Mouse (Mus musculus) myocyte (in vitro differentiated cells): ENCODE results near the gene Wipf2. TPM values are rescaled to one million over a fixed set of nuclear protein-coding genes. Genes with fewer than 3 reads are reported as not detected.

Experiments used
- H3K27me3 ChIP-seq: one replicate; pipeline ENCODE4 v1.6.1; 2011; ENCODE audit not compliant: control insufficient read depth, insufficient read depth, insufficient read length
- H3K36me3 ChIP-seq: one replicate; pipeline ENCODE4 v1.6.1; 2011; ENCODE audit not compliant: control insufficient read depth, insufficient read depth
- H3K4me2 ChIP-seq: one replicate; pipeline ENCODE4 v1.6.1; 2011; ENCODE audit warnings: low read depth, control low read depth
- H3K4me3 ChIP-seq: one replicate; pipeline ENCODE4 v1.5.1; 2011; ENCODE audit warnings: mild to moderate bottlenecking, control low read depth, moderate library complexity
- H3K79me2 ChIP-seq: one replicate; pipeline ENCODE4 v1.6.1; 2011; ENCODE audit not compliant: control insufficient read depth, insufficient read depth
- H3ac ChIP-seq: one replicate; pipeline ENCODE4 v1.6.1; 2011; ENCODE audit not compliant: control insufficient read depth, insufficient read length
- CEBPB ChIP-seq: IDR thresholded peaks from 2 replicates; pipeline ENCODE4 v1.6.1; 2011; ENCODE audit warnings: mild to moderate bottlenecking, moderate library complexity; ENCODE audit not compliant: poor library complexity, insufficient read depth, severe bottlenecking
- E2F4 ChIP-seq: IDR thresholded peaks from one replicate; pipeline ENCODE4 v1.6.1; 2011; ENCODE audit warnings: mild to moderate bottlenecking, control low read depth, moderate library complexity; ENCODE audit not compliant: insufficient read depth
- MAX ChIP-seq: IDR thresholded peaks from one replicate; pipeline ENCODE4 v1.6.1; 2011; ENCODE audit warnings: low read depth, mild to moderate bottlenecking, control low read depth
- MYOD1 ChIP-seq, 3 experiments: IDR thresholded peaks; one replicate each; pipeline ENCODE4 v1.6.1; 2011; ENCODE audit warnings: control low read depth in 2 of 3, low read depth in 2 of 3, mild to moderate bottlenecking in 2 of 3, moderate library complexity in 1 of 3; ENCODE audit not compliant: insufficient read length in 2 of 3, control insufficient read depth in 1 of 3
- MYOG ChIP-seq, 3 experiments: IDR thresholded peaks; one replicate each; pipeline ENCODE4 v1.6.1; 2011; ENCODE audit warnings: control low read depth in 2 of 3, low read depth in 2 of 3, mild to moderate bottlenecking in 2 of 3; ENCODE audit not compliant: insufficient read length in 2 of 3, control insufficient read depth in 1 of 3, insufficient read depth in 1 of 3
- POLR2A ChIP-seq: IDR thresholded peaks from one replicate; pipeline ENCODE4 v1.6.1; 2011; ENCODE audit warnings: low read depth, mild to moderate bottlenecking, control low read depth, moderate library complexity; ENCODE audit not compliant: insufficient read length
- POLR2AphosphoS2 ChIP-seq: IDR thresholded peaks from one replicate; pipeline ENCODE4 v1.6.1; 2011; ENCODE audit warnings: low read depth, control low read depth; ENCODE audit not compliant: insufficient read length
- REST ChIP-seq: IDR thresholded peaks from one replicate; pipeline ENCODE4 v1.6.1; 2011; ENCODE audit warnings: mild to moderate bottlenecking, control low read depth, moderate library complexity; ENCODE audit not compliant: insufficient read depth, insufficient read length
- SRF ChIP-seq: IDR thresholded peaks from one replicate; pipeline ENCODE4 v1.6.1; 2011; ENCODE audit warnings: low read depth; ENCODE audit not compliant: control insufficient read depth, insufficient read length
- TCF12 ChIP-seq: IDR thresholded peaks from one replicate; pipeline ENCODE4 v1.6.1; 2011; ENCODE audit warnings: mild to moderate bottlenecking, control low read depth; ENCODE audit not compliant: poor library complexity, insufficient read depth, severe bottlenecking
- TCF3 ChIP-seq: IDR thresholded peaks from one replicate; pipeline ENCODE4 v1.6.1; 2011; ENCODE audit warnings: low read depth, control low read depth; ENCODE audit not compliant: insufficient read length
- USF1 ChIP-seq: IDR thresholded peaks from one replicate; pipeline ENCODE4 v1.6.1; 2011; ENCODE audit warnings: low read depth, mild to moderate bottlenecking, control low read depth, moderate library complexity
- polyA plus RNA-seq: library from polyadenylated mRNA; unstranded; fragments of >200 nt; fragmentation: generic; extraction: Trizol; gene quantifications from one replicate; pipeline ENCODE4 v1.2.1, GENCODE M21; 2012; ENCODE audit warnings: missing spikeins

Wipf2 gene
- polyA plus RNA-seq, 1 experiment, result 5.3 TPM

GRCm38 (mm10) chr11:98943741-98944461 is 80.5 kb downstream of the Wipf2 start:
- peak overlapping the region; percentile 96 for H3K4me2 ChIP-seq
- no peaks in the 10 kb centered on the region for H3K36me3 ChIP-seq
- no peak overlapping the region for H3ac ChIP-seq
- TF ChIP-seq MAX (no peak), POLR2A (peak; percentile 15), CEBPB (no peak), TCF12 (no peak)
- H3K79me2 ChIP-seq, result peaks cover 85% of the 10 kb centered on the region
- H3K27me3 ChIP-seq, result no peaks in the 10 kb centered on the region
- H3K4me3 ChIP-seq, result peak overlapping the region; percentile 73

DNA sequence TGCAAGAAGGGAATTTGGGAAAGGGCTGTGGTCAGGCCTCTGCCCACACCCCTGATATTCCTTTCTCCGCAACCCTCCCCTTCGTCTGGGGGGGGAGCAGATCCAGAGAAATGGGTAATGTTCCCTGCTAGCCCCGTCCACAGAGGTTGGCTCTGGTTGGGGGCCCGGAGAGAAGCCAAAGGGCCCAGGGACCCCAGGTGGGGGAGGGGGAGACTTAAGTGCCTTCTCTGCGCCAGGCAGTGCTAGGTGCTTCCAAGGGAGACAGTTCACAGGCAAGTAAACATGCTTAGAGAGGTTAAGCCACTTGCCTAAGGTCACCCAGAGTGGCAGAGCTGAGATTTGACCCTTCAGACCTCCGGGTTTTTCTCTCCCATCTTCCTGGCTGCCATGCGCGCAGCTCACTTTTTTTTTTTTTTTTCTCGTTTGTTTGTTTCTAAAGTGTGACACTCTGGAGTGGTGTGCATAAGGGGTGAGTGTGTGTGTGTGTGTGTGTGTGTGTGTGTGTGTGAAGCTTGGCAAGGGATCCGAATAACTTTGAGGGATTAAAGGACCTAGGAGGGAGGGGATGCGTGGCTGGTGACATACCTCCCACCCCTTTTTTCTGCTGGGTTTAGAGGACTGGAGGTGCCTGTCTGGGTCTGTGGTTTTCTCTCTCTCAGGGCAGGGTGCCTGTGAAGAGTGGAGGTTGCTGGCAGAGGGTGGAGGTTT is 81.6 kb downstream of the Wipf2 start:
- Histone ChIP-seq H3K4me3 (peak overlapping the region; percentile 73), H3K79me2 (peaks cover 85% of the 10 kb centered on the region), H3K27me3 (no peaks in the 10 kb centered on the region), H3ac (no peak overlapping the region), H3K36me3 (no peaks in the 10 kb centered on the region), H3K4me2 (peak overlapping the region; percentile 96)
- TF ChIP-seq USF1, result no peak
- TF ChIP-seq REST, result no peak
- TF ChIP-seq CEBPB, result no peak
- TF ChIP-seq MAX, result no peak
- TF ChIP-seq SRF, result no peak
- TF ChIP-seq POLR2A, result no peak
- no peak for TF ChIP-seq MYOG (IDR thresholded peaks at IDR 0.05; ENCODE audit: control insufficient read depth in 1 of 3, insufficient read depth in 1 of 3, insufficient read length in 2 of 3, low read depth in 2 of 3)
- no peak for TF ChIP-seq MYOD1 (IDR thresholded peaks at IDR 0.05; ENCODE audit: control insufficient read depth in 1 of 3, insufficient read length in 2 of 3, low read depth in 2 of 3)
- TF ChIP-seq POLR2AphosphoS2, result no peak
- no peak for TF ChIP-seq TCF3
- TF ChIP-seq E2F4, result no peak
- no peak for TF ChIP-seq TCF12

- H3K4me2 ChIP-seq, result peak overlapping the region; percentile 96
- no peaks in the 10 kb centered on the region for H3K27me3 ChIP-seq
- H3ac ChIP-seq, result no peak overlapping the region
- TF ChIP-seq MAX, result no peak
- TF ChIP-seq TCF12, result no peak
- TF ChIP-seq SRF, result no peak
- TF ChIP-seq POLR2A, result no peak
- no peak for TF ChIP-seq TCF3
- no peak for TF ChIP-seq POLR2AphosphoS2
- no peak for TF ChIP-seq E2F4
- no peak for TF ChIP-seq MYOD1 (IDR thresholded peaks at IDR 0.05; ENCODE audit: control insufficient read depth in 1 of 3, insufficient read length in 2 of 3, low read depth in 2 of 3)
- no peak for TF ChIP-seq USF1
- no peaks in the 10 kb centered on the region for H3K36me3 ChIP-seq
- H3K4me3 ChIP-seq, result peak overlapping the region; percentile 73
- H3K79me2 ChIP-seq, result peaks cover 83% of the 10 kb centered on the region
Observed at GRCm38 (mm10) chr11:98945605-98945977, 82.2 kb downstream of the Wipf2 start.

DNA sequence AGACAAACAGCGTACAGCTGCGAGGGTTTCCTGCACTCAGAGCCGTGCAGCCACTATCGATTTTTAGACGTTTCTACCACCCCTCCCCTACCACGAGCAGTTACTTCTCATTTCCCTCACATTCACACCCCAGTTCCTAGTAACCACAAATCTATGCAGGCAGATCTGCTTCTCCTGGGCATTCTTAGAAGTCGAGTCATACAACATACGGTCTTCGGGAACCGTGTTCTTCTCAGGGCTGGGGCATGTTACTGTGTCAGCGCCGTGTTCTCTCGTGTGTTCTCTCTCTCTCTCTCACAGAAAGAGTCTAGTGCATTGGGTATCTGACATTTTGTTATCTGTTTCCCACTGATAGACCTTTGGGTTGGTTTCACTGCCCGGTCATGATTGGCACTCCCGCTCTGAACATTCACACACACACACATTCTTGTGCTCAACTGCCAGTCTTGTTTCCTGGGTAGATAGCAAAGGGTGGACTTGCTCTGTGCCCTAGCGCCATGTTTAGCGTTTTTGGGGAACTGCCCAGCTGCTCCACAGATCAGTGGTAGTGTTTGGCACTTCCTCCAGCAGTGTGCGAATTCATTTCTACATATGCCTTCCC is 84.6 kb downstream of the Wipf2 start:
- TF ChIP-seq MAX, result no peak
- TF ChIP-seq MYOD1 (IDR thresholded peaks at IDR 0.05; ENCODE audit: control insufficient read depth in 1 of 3, insufficient read length in 2 of 3, low read depth in 2 of 3), result peak in 1 of 3 experiments; percentile 17
- no peak for TF ChIP-seq POLR2A
- TF ChIP-seq E2F4, result no peak
- no peak for TF ChIP-seq REST
- no peak for TF ChIP-seq TCF3
- no peak for TF ChIP-seq USF1
- no peaks in the 10 kb centered on the region for H3K36me3 ChIP-seq
- H3K4me2 ChIP-seq, result peak overlapping the region; percentile 41
- no peak overlapping the region for H3ac ChIP-seq
- no peaks in the 10 kb centered on the region for H3K27me3 ChIP-seq
- peaks cover 86% of the 10 kb centered on the region for H3K79me2 ChIP-seq
- no peak overlapping the region for H3K4me3 ChIP-seq

DNA sequence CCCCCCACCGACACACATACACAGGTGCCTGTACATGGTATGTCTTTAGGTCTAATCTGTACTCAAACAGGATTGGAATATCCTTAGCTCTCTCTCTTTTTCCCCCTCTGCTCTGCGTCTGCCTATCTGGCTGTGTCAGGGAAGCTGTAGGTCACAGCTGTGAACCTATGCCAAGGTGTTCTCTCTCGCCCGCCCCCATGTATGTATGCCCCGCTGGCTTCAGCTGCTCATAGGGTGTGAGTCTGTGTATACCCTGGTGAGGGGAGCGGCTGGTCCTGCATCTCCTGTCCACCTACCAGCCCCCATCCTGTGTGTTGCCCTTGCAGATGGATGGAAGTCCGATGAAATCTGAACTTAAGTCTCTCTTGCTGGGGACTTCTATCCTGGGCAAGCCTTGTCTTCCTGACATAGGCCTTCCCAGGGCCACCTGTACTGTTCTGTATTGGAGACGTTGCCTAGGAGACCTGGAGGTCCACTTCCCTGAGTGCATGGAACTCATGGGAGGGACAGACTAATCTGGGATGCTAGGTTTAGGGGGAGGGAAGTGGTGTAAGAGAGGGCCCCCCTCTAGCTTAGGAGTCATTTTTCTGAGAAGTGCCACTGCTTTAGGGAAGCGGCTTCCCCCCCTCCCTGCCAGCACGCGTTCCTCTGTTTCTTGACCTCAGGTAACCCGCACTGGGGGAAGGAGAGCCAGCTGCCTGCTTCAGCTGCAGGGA is 86.0 kb downstream of the Wipf2 start:
- Histone ChIP-seq H3ac (no peak overlapping the region), H3K4me3 (no peak overlapping the region), H3K36me3 (no peaks in the 10 kb centered on the region), H3K79me2 (peaks cover 85% of the 10 kb centered on the region), H3K4me2 (no peak overlapping the region), H3K27me3 (no peaks in the 10 kb centered on the region)
- TF ChIP-seq POLR2AphosphoS2 (no peak), SRF (no peak), USF1 (no peak), TCF12 (no peak), E2F4 (no peak), MYOD1 (IDR thresholded peaks at IDR 0.05; ENCODE audit: control insufficient read depth in 1 of 3, insufficient read length in 2 of 3, low read depth in 2 of 3) (no peak), POLR2A (no peak), CEBPB (no peak), REST (no peak), TCF3 (no peak), MYOG (IDR thresholded peaks at IDR 0.05; ENCODE audit: control insufficient read depth in 1 of 3, insufficient read depth in 1 of 3, insufficient read length in 2 of 3, low read depth in 2 of 3) (no peak), MAX (no peak)
